Mouse (Mus musculus): ENCODE results near the gene Pomt2. TPM values are rescaled to one million over a fixed set of nuclear protein-coding genes. Genes with fewer than 3 reads are reported as not detected.
"Not testable (repeated sequence)": the region's sequence is repeated elsewhere in the genome, so short reads cannot be mapped to it uniquely, and the experiment has no call there.

Gene Pomt2
- polyA plus RNA-seq, 1 experiment from 2014 or later: 21.6 TPM

GRCm38 (mm10) chr12:87160310-87160709 lies 12.5 kb upstream of the Pomt2 start:
- Histone ChIP-seq H3K4me1 (ENCODE audit: insufficient read depth) (no peaks in the 10 kb centered on the region), H3K9ac (no peak overlapping the region), H3K4me3 (ENCODE audit: low read depth, low read length) (no peak overlapping the region), H3K4me2 (no peak overlapping the region), H3K36me3 (ENCODE audit: insufficient read depth) (0 out of 2 replicates have a peak, but pooled peaks cover 10% of the 10 kb centered on the region), H3K27ac (ENCODE audit: low read depth) (no peak overlapping the region), H3K27me3 (ENCODE audit: insufficient read depth, low read length) (no peaks in the 10 kb centered on the region), H3K9me3 (ENCODE audit: low read depth, low read length) (no peaks in the 10 kb centered on the region)
- no peak for ATAC-seq (ENCODE audit: insufficient read depth)
- 79% methylated on average over 1 of the region's 1 CpGs for WGBS
- no peak for TF ChIP-seq CTCF (IDR thresholded peaks at IDR 0.05; ENCODE audit: low read depth)
- DNase-seq: no peak

GRCm38 (mm10) chr12:87158099-87158498 lies 10.3 kb upstream of the Pomt2 start:
- Histone ChIP-seq H3K4me2 (peak overlapping the region; percentile 43), H3K4me3 (ENCODE audit: low read depth, low read length) (no peak overlapping the region), H3K4me1 (ENCODE audit: insufficient read depth) (no peaks in the 10 kb centered on the region), H3K27me3 (ENCODE audit: insufficient read depth, low read length) (no peaks in the 10 kb centered on the region), H3K36me3 (ENCODE audit: insufficient read depth) (0 out of 2 replicates have a peak, but pooled peaks cover 5% of the 10 kb centered on the region), H3K9ac (no peak overlapping the region), H3K27ac (ENCODE audit: low read depth) (peak overlapping the region; percentile 27; the same call in 1 of the 2 replicates), H3K9me3 (ENCODE audit: low read depth, low read length) (no peaks in the 10 kb centered on the region)
- peak; percentile 37 for DNase-seq
- ATAC-seq (ENCODE audit: insufficient read depth): peak; percentile 77; the same call in 1 of the 2 replicates
- TF ChIP-seq CTCF (IDR thresholded peaks at IDR 0.05; ENCODE audit: low read depth): no peak
- WGBS: 46% methylated on average over 7 of the region's 7 CpGs

GRCm38 (mm10) chr12:87157361-87157760 lies 9.6 kb upstream of the Pomt2 start:
- Histone ChIP-seq H3K4me1 (ENCODE audit: insufficient read depth) (no peaks in the 10 kb centered on the region), H3K36me3 (ENCODE audit: insufficient read depth) (0 out of 2 replicates have a peak, but pooled peaks cover 5% of the 10 kb centered on the region), H3K27me3 (ENCODE audit: insufficient read depth, low read length) (no peaks in the 10 kb centered on the region), H3K27ac (ENCODE audit: low read depth) (peak overlapping the region; percentile 27; the same call in 1 of the 2 replicates), H3K9me3 (ENCODE audit: low read depth, low read length) (no peaks in the 10 kb centered on the region; the same call in 1 of the 2 replicates), H3K4me2 (peak overlapping the region; percentile 43), H3K4me3 (ENCODE audit: low read depth, low read length) (0 out of 2 replicates have a peak overlapping the region, but pooled peaks have one; percentile 18), H3K9ac (no peak overlapping the region)
- 34% methylated on average over 4 of the region's 4 CpGs for WGBS
- ATAC-seq (ENCODE audit: insufficient read depth) (peak; percentile 47), DNase-seq (peak; percentile 42)
- no peak for TF ChIP-seq CTCF (IDR thresholded peaks at IDR 0.05; ENCODE audit: low read depth)

DNA sequence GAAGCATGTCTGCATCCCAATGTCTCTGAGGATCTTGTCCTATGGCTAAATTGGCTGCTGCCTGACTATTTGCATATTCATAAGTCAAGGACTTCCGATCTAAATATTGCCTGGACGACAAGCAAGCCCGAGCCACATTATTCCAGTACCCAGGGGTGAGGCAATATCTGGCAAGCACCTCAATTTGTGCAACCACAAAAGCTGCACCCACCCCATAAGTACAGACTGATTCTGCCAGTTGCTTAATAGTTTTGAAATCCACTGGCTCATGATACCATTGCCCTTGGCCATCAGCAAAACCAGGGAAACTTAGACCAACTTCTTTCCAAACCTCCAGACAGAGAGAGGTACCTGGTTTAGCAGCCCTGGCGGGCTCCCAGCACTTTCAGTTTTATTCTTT lies 6.7 kb upstream of the Pomt2 start:
- not testable (repeated sequence) for H3K27me3 ChIP-seq (ENCODE audit: insufficient read depth, low read length); H3K9me3 ChIP-seq (ENCODE audit: low read depth, low read length); H3K9ac ChIP-seq; ATAC-seq (ENCODE audit: insufficient read depth); H3K4me1 ChIP-seq (ENCODE audit: insufficient read depth); H3K27ac ChIP-seq (ENCODE audit: low read depth); H3K4me3 ChIP-seq (ENCODE audit: low read depth, low read length); H3K4me2 ChIP-seq; DNase-seq; H3K36me3 ChIP-seq (ENCODE audit: insufficient read depth)
- whole genome bisulfite sequencing: 90% methylated on average over 4 of the region's 4 CpGs

DNA sequence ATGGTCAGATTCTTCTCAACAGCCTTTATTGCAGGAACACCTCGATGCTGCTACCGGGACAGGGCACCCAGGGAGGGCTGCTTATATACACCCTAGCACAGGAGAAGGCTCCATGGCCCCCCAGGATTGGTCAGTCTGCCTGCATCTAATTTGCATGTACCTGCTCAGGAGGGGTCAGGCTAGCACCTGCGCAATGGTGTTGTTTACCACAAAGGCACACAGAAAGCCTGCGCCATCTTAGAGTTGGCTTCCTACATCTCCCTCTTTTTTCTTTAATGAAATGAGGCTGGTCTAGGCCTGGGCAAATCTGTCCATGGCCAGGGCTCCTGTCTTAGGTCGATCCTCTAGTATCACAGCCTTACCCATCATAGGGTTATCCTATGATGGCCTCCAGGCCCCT lies 1.7 kb upstream of the Pomt2 start:
- H3K4me3 ChIP-seq (ENCODE audit: low read depth, low read length): no peak overlapping the region
- H3K4me2 ChIP-seq: no peak overlapping the region
- no peak for DNase-seq
- no peaks in the 10 kb centered on the region for H3K4me1 ChIP-seq (ENCODE audit: insufficient read depth)
- 98% methylated on average over 5 of the region's 5 CpGs for WGBS
- H3K27me3 ChIP-seq (ENCODE audit: insufficient read depth, low read length): no peaks in the 10 kb centered on the region
- peaks cover 8% of the 10 kb centered on the region for H3K9me3 ChIP-seq (ENCODE audit: low read depth, low read length)
- no peak for ATAC-seq (ENCODE audit: insufficient read depth)
- 0 out of 2 replicates have a peak, but pooled peaks cover 5% of the 10 kb centered on the region for H3K36me3 ChIP-seq (ENCODE audit: insufficient read depth)
- no peak for TF ChIP-seq CTCF (IDR thresholded peaks at IDR 0.05; ENCODE audit: low read depth)
- H3K9ac ChIP-seq: no peak overlapping the region
- H3K27ac ChIP-seq (ENCODE audit: low read depth): no peak overlapping the region

DNA sequence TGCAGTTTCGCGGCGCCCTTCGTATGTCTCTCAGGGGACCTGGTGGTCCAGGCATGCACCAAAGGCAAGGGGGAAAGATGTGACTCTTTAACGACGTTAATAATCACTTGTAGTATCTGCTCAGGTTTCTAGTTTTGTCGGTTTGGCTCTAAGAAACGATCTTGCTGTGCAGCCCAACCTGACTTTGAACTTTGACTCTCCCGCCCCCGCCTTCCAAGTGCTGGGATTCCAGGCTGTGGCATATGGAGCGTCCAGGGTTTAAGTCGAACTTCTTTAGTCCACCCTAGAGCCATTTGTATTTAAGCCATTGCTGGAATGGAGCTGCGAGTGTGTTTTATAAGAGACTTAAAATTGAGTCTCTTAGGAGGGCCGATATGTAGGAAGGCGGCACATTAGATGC lies 368 bp upstream of the Pomt2 start:
- H3K9ac ChIP-seq: peak overlapping the region; percentile 70
- 0 out of 2 replicates have a peak, but pooled peaks cover 5% of the 10 kb centered on the region for H3K36me3 ChIP-seq (ENCODE audit: insufficient read depth)
- peak overlapping the region; percentile 77 for H3K4me2 ChIP-seq
- no peaks in the 10 kb centered on the region for H3K27me3 ChIP-seq (ENCODE audit: insufficient read depth, low read length)
- peak overlapping the region; percentile 85 for H3K4me3 ChIP-seq (ENCODE audit: low read depth, low read length)
- DNase-seq (no peak), ATAC-seq (ENCODE audit: insufficient read depth) (no peak)
- H3K4me1 ChIP-seq (ENCODE audit: insufficient read depth): no peaks in the 10 kb centered on the region
- TF ChIP-seq CTCF (IDR thresholded peaks at IDR 0.05; ENCODE audit: low read depth): no peak
- H3K27ac ChIP-seq (ENCODE audit: low read depth): peak overlapping the region; percentile 96
- peaks cover 8% of the 10 kb centered on the region for H3K9me3 ChIP-seq (ENCODE audit: low read depth, low read length)
- whole genome bisulfite sequencing: 22% methylated on average over 15 of the region's 15 CpGs

DNA sequence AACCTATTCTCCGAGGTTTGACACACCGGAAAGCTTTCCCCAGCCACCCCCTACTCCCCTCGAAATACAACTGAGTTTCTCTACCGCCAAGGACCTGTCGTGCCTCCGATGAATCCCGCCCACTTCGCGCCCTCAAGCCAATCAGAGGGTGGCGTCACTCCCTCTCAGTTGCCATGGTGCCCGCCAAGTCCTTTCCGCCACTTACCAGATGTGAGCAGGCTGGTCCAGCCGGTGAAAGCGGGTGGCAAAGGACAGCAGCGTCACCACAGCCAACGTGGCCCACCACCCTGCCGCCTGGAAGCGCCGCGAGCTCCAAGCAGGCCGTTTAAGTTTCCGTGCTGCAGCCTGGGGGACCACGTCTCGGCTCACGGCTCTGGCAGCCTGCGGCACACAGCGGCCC lies 802 bp downstream of the Pomt2 start, which contains the start of gene Gstz1:
TSS of gene Gstz1 (plus strand) at position 200 of the 400 bp plus-strand sequence.
- H3K4me1 ChIP-seq (ENCODE audit: insufficient read depth): no peaks in the 10 kb centered on the region
- ATAC-seq (ENCODE audit: insufficient read depth) (peak; percentile 86), DNase-seq (peak; percentile 92)
- H3K36me3 ChIP-seq (ENCODE audit: insufficient read depth): 0 out of 2 replicates have a peak, but pooled peaks cover 5% of the 10 kb centered on the region
- peak within 1 kb of the TSS; percentile 77 for H3K4me2 ChIP-seq
- no peaks in the 10 kb centered on the region for H3K27me3 ChIP-seq (ENCODE audit: insufficient read depth, low read length)
- peak within 1 kb of the TSS; percentile 96 for H3K27ac ChIP-seq (ENCODE audit: low read depth)
- peak within 1 kb of the TSS; percentile 85 for H3K4me3 ChIP-seq (ENCODE audit: low read depth, low read length)
- TF ChIP-seq CTCF (IDR thresholded peaks at IDR 0.05; ENCODE audit: low read depth): no peak
- WGBS: 0% methylated on average over 27 of the region's 27 CpGs
- H3K9me3 ChIP-seq (ENCODE audit: low read depth, low read length): peaks cover 8% of the 10 kb centered on the region
- H3K9ac ChIP-seq: peak within 1 kb of the TSS; percentile 70

Measured in lung, embryonic 14.5 days (tissue).